Mouse (Mus musculus): ENCODE results near the gene Nr1h3.

DNA sequence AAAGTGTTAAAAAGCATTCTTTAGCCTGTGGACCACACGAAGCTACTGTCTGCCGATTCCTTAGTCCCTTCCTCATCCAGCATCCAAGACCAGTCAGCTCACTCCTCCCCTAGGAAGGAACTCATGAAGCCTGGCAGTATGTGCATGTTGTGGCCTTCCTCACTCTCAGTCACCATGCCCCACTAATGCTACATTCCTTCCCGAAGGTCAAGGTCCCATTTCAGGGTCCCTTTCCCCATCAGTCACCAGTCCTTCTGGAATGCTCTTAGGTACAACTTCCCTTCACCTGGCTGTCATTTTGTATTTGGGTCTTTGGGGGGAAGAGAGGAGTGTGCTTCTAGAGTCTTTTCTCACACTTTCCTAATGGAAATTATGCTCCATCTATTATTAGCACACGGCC is 49.4 kb upstream of the Nr1h3 start:
- TF ChIP-seq POLR2A (IDR thresholded peaks at IDR 0.05; ENCODE audit: borderline replicate concordance, extremely low read depth, low read depth, low read length) (no peak), CTCF (IDR thresholded peaks at IDR 0.05; ENCODE audit: insufficient read depth, low read length) (no peak)

Measured in lung, adult 2 months (tissue).